Mouse (Mus musculus) adrenal gland (tissue): ENCODE results near the gene Pxylp1.

ENCODE experiments used
- intact Hi-C: fragments of 180-260 bp; cut with DNase I; formaldehyde crosslinking; loops from one replicate; pipeline ENCODE4 v1.15.1; 2025

Pxylp1 gene

GRCm38 (mm10) chr9:96828071-96828470 is 64.4 kb downstream of the Pxylp1 start:
- intact Hi-C loops, result no loop called here

GRCm38 (mm10) chr9:96827002-96827785 is 65.3 kb downstream of the Pxylp1 start:
- intact Hi-C loops, result no loop called here

GRCm38 (mm10) chr9:96824857-96825256 is 67.6 kb downstream of the Pxylp1 start:
- intact Hi-C loops, result no loop called here

- intact Hi-C loops, result no loop called here
These were observed 68.4 kb downstream of the Pxylp1 start for GRCm38 (mm10) chr9:96824026-96824425.

GRCm38 (mm10) chr9:96823541-96823940 is 68.9 kb downstream of the Pxylp1 start:
- intact Hi-C loops, result no loop called here

- intact Hi-C loops, result no loop called here
These were observed 69.5 kb downstream of the Pxylp1 start for GRCm38 (mm10) chr9:96823005-96823404.

GRCm38 (mm10) chr9:96818822-96819481 is 73.5 kb downstream of the Pxylp1 start:
- intact Hi-C loops, result loop anchor here (2.0 to 5.0 kb wide), 3 partner anchors 57 to 244 kb away; no protein-coding TSS in a partner anchor

GRCm38 (mm10) chr9:96818128-96818821 is 74.2 kb downstream of the Pxylp1 start:
- intact Hi-C loops, result loop anchor here (2.0 to 5.0 kb wide), 3 partner anchors 56 to 243 kb away; no protein-coding TSS in a partner anchor

- intact Hi-C loops, result no loop called here
These were observed 80.5 kb downstream of the Pxylp1 start for GRCm38 (mm10) chr9:96811996-96812395.

- intact Hi-C loops, result no loop called here
These were observed 92.2 kb downstream of the Pxylp1 start for GRCm38 (mm10) chr9:96800131-96800825.

GRCm38 (mm10) chr9:96797311-96797710 is 95.2 kb downstream of the Pxylp1 start:
- intact Hi-C loops, result no loop called here

- intact Hi-C loops, result no loop called here
These were observed 97.0 kb downstream of the Pxylp1 start for GRCm38 (mm10) chr9:96795399-96795928.

GRCm38 (mm10) chr9:96794601-96795000 is 97.9 kb downstream of the Pxylp1 start:
- intact Hi-C loops, result no loop called here

GRCm38 (mm10) chr9:96792543-96792942 is 99.9 kb downstream of the Pxylp1 start:
- intact Hi-C loops, result no loop called here

GRCm38 (mm10) chr9:96790389-96791007 is 102.0 kb downstream of the Pxylp1 start:
- intact Hi-C loops, result no loop called here

GRCm38 (mm10) chr9:96789906-96790305 is 102.6 kb downstream of the Pxylp1 start:
- intact Hi-C loops, result no loop called here

- intact Hi-C loops, result no loop called here
These were observed 104.7 kb downstream of the Pxylp1 start for GRCm38 (mm10) chr9:96787797-96788196.

GRCm38 (mm10) chr9:96785871-96786342 is 106.6 kb downstream of the Pxylp1 start:
- intact Hi-C loops, result no loop called here

GRCm38 (mm10) chr9:96785187-96785586 is 107.3 kb downstream of the Pxylp1 start:
- intact Hi-C loops, result no loop called here

GRCm38 (mm10) chr9:96783667-96784066 is 108.8 kb downstream of the Pxylp1 start:
- intact Hi-C loops, result no loop called here
